Mouse (Mus musculus): ENCODE measurements around the gene Adat1. TPM values are rescaled to one million over a fixed set of nuclear protein-coding genes. Genes with fewer than 3 reads are reported as not detected.

The Adat1 gene
- total and polyA plus RNA-seq, 3 experiments = 8.3 to 9.3 TPM; not detected in 1

DNA sequence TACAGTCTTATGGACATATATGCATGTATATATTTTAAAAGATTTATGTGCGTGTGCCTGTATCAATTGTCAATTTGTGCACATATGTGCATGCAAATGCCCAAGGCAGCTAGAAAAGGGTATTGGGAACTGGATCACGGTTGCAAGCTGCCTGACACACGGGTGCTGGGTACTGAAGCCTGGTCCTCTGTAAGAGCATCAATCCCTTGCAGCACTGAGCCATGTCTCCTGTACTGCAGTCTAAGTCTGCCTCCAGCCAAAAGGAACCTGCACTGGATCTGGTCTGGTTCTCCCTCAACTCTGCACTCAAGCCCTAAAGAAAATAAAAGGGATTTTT, 569 bp upstream of the Adat1 start:
- peak; percentile 23 for DNase-seq (ENCODE audit: low read depth, low spot score)
- H3K27ac ChIP-seq (ENCODE audit: control insufficient read depth, low read depth, low read length) = no peak overlapping the region
- 0 out of 4 replicates have a peak, but pooled peaks cover 2 to 4% of the 10 kb centered on the region in 2 experiments for H3K4me1 ChIP-seq (ENCODE audit: control insufficient read depth in 1 of 2, insufficient read depth in 2 of 2, low read length in 2 of 2)
- no peaks in the 10 kb centered on the region for H3K27me3 ChIP-seq (ENCODE audit: control insufficient read depth in 1 of 2, insufficient read depth in 2 of 2, low read length in 2 of 2)
- no peaks in the 10 kb centered on the region for H3K9me3 ChIP-seq (replicated peaks; ENCODE audit: insufficient read depth, low read length)
- no peak overlapping the region for H3K9ac ChIP-seq (ENCODE audit: control insufficient read depth, low read depth, low read length, poor library complexity, severe bottlenecking)
- TF ChIP-seq KAT2A (conservative IDR thresholded peaks at IDR 0.05; ENCODE audit: low read depth, low read length) (no peak), RCOR1 (IDR thresholded peaks at IDR 0.05; ENCODE audit: low read depth, low read length) (no peak), TBP (IDR thresholded peaks at IDR 0.05; ENCODE audit: low read depth, low read length) (no peak), TCF12 (IDR thresholded peaks at IDR 0.05; ENCODE audit: low read depth, low read length) (no peak), NRF1 (IDR thresholded peaks at IDR 0.05; ENCODE audit: insufficient read depth, low read depth, low read length, poor library complexity, severe bottlenecking) (no peak), SIN3A (IDR thresholded peaks at IDR 0.05; ENCODE audit: low read length) (no peak), RAD21 (IDR thresholded peaks at IDR 0.05; ENCODE audit: low read depth, low read length) (no peak), MEF2A (IDR thresholded peaks at IDR 0.05; ENCODE audit: extremely low read depth, insufficient replicate concordance, low read depth, low read length, poor library complexity, severe bottlenecking) (no peak), ZMIZ1 (IDR thresholded peaks at IDR 0.05; ENCODE audit: low read depth, low read length) (no peak), MXI1 (IDR thresholded peaks at IDR 0.05; ENCODE audit: low read depth, low read length) (no peak), MYC (IDR thresholded peaks at IDR 0.05; ENCODE audit: low read depth, low read length) (no peak), SMC3 (IDR thresholded peaks at IDR 0.05; ENCODE audit: low read depth, low read length) (no peak), POLR2A (IDR thresholded peaks at IDR 0.05; ENCODE audit: control insufficient read depth in 1 of 2, insufficient read depth in 1 of 2, low read depth in 1 of 2, low read length in 2 of 2, poor library complexity in 1 of 2) (no peak), POLR2AphosphoS2 (IDR thresholded peaks at IDR 0.05; ENCODE audit: low read length) (no peak)
- no peak overlapping the region for H3K4me3 ChIP-seq (ENCODE audit: control insufficient read depth in 1 of 2, insufficient read depth in 1 of 2, low read depth in 2 of 2, low read length in 2 of 2)
- H3K79me2 ChIP-seq (ENCODE audit: control insufficient read depth, insufficient read depth, low read length, poor library complexity) = peaks cover 8% of the 10 kb centered on the region
- peaks cover 5 to 9% of the 10 kb centered on the region in 2 experiments for H3K36me3 ChIP-seq (ENCODE audit: control insufficient read depth in 1 of 2, insufficient read depth in 2 of 2, low read length in 2 of 2)

DNA sequence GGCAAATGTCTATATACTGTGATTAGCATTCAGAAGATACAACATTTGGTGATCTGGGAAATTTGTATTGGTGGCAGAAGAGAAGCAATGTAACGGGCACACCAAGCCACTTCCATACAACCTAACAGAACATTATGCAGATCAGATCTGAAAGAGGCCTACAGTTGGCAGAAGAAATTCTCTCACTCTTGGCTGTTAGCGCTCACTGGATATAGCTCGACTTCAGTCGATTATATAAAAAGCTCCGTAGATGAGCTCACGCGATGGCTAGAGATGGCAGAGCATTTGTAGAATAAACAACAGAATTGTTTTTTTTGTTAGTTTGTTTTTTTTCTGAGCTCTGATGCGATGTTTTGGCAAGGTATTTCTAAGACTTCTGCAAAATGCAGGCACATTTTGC, 824 bp downstream of the Adat1 start:
- 0 out of 4 replicates have a peak, but pooled peaks cover 2 to 4% of the 10 kb centered on the region in 2 experiments for H3K4me1 ChIP-seq (ENCODE audit: control insufficient read depth in 1 of 2, insufficient read depth in 2 of 2, low read length in 2 of 2)
- H3K79me2 ChIP-seq (ENCODE audit: control insufficient read depth, insufficient read depth, low read length, poor library complexity) = peaks cover 8% of the 10 kb centered on the region
- peak overlapping the region; percentile 83 for H3K9ac ChIP-seq (ENCODE audit: control insufficient read depth, low read depth, low read length, poor library complexity, severe bottlenecking)
- peak overlapping the region; percentile 76 to 82 for H3K4me3 ChIP-seq (ENCODE audit: control insufficient read depth in 1 of 2, insufficient read depth in 1 of 2, low read depth in 2 of 2, low read length in 2 of 2)
- 0 out of 2 replicates have a peak, but pooled peaks have one; percentile 18 for TF ChIP-seq HCFC1 (IDR thresholded peaks at IDR 0.05; ENCODE audit: low read depth, low read length)
- TF ChIP-seq MEF2A (IDR thresholded peaks at IDR 0.05; ENCODE audit: extremely low read depth, insufficient replicate concordance, low read depth, low read length, poor library complexity, severe bottlenecking) = no peak
- H3K36me3 ChIP-seq (ENCODE audit: control insufficient read depth in 1 of 2, insufficient read depth in 2 of 2, low read length in 2 of 2) = peaks cover 4 to 5% of the 10 kb centered on the region in 2 experiments
- H3K27me3 ChIP-seq (ENCODE audit: control insufficient read depth in 1 of 2, insufficient read depth in 2 of 2, low read length in 2 of 2) = no peaks in the 10 kb centered on the region
- no peak overlapping the region for H3K27ac ChIP-seq (ENCODE audit: control insufficient read depth, low read depth, low read length)
- H3K9me3 ChIP-seq (replicated peaks; ENCODE audit: insufficient read depth, low read length) = no peaks in the 10 kb centered on the region
- DNase-seq (ENCODE audit: low read depth, low spot score) = peak; percentile 22
